8 mouse cellular contexts compared by ENCODE assay signal in the genomic region with DNA sequence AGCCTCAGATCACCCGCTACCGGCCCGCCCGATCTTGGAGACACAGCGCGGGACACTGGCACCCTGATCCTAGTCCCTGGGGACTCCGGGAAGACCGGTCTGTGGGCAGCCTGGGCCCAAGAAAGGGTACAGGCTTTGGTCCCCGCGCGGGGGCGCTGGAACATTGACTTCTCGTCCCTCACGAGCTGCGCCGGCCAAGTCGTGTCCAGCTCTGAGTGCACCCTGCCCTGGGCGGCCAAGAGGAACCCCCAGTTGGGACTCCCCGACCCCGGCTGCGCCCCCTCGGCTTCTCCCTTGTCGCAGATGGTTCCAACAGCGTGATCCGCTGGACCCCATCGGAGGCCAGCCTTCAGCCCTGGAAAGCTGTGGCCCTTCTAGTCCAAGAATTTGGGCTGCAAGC. TPM values are rescaled to one million over a fixed set of nuclear protein-coding genes. Genes with fewer than 3 reads are reported as not detected.
DNase-seq lines count a peak whose midpoint lies in the region; ATAC-seq and TF ChIP-seq lines count a peak whose summit lies in the region.

A gene (minus strand): TSS at position 96 of the 400 bp plus-strand sequence.

- intact Hi-C loops in gastrocnemius, adult 2 months (cut with DNase I): loop anchor here (1.0 kb wide), 1 partner anchor 37 kb away; no protein-coding TSS in a partner anchor

- peak; percentile 79 for ATAC-seq in hindbrain, embryonic 16.5 days

- no peaks in the 10 kb centered on the region for H3K9me3 ChIP-seq in hindbrain, embryonic 16.5 days (ENCODE audit: control insufficient read depth, low read length)

- H3K36me3 ChIP-seq in hindbrain, embryonic 16.5 days (ENCODE audit: control insufficient read depth, insufficient read depth, low read length): no peaks in the 10 kb centered on the region

- WGBS in hindbrain, embryonic 16.5 days: 0% methylated on average over 23 of the region's 26 CpGs

- H3K9ac ChIP-seq in hindbrain, embryonic 16.5 days (ENCODE audit: low read depth, low read length): peak within 1 kb of the TSS; percentile 75

- peak; percentile 53 for DNase-seq in NIH3T3 (ENCODE audit: low read depth)
- DNase-seq in cerebellum, postnatal 14 days: peak; percentile 89 to 93
- peak; percentile 89 for DNase-seq in gastrocnemius, adult 2 months
- peak; percentile 78 to 83 for DNase-seq in left cerebral cortex, adult 18-20 months (ENCODE audit: low spot score in 2 of 2)
- peak; percentile 86 to 87 for DNase-seq in lung, postnatal 4 days
- DNase-seq in right cerebral cortex, adult 2 months (ENCODE audit: low spot score in 2 of 2): peak; percentile 75 to 77
- DNase-seq in urinary bladder, adult 2 months (ENCODE audit: low spot score): peak; percentile 79

- TF ChIP-seq CTCF in gastrocnemius, adult 2 months (IDR thresholded peaks at IDR 0.05): peak; percentile 75

- H3K4me2 ChIP-seq in hindbrain, embryonic 16.5 days (ENCODE audit: low read length): peak within 1 kb of the TSS; percentile 91

- peaks cover 19% of the 10 kb centered on the region for H3K4me1 ChIP-seq in hindbrain, embryonic 16.5 days (ENCODE audit: control insufficient read depth, insufficient read depth, low read depth, low read length)

- peaks cover 17% of the 10 kb centered on the region for H3K27me3 ChIP-seq in hindbrain, embryonic 16.5 days (replicated peaks; ENCODE audit: control insufficient read depth, insufficient read depth, low read length)

- peak within 1 kb of the TSS; percentile 73 for H3K4me3 ChIP-seq in gastrocnemius, adult 2 months
- peak within 1 kb of the TSS; percentile 50 for H3K4me3 ChIP-seq in hindbrain, embryonic 16.5 days (ENCODE audit: low read length)

- peak within 1 kb of the TSS; percentile 61 for H3K27ac ChIP-seq in gastrocnemius, adult 2 months
- H3K27ac ChIP-seq in hindbrain, embryonic 16.5 days (ENCODE audit: low read depth, low read length): no peak within 1 kb of the TSS

RNA-seq across cellular contexts. Expression of the gene that starts here (rescaled TPM):
- total RNA-seq in gastrocnemius, adult 2 months (2021): not detected
- polyA plus RNA-seq in hindbrain, embryonic 16.5 days (2015; fragmentation: Nextera tagmentation; extraction: Ambion mirVana): 0.16 TPM in 1 of 2 replicates, not detected in the other
- total RNA-seq in left cerebral cortex, adult 18-20 months (2021): 1 to 10 TPM; 1.4 to 1.8 TPM
- polyA plus RNA-seq in urinary bladder, adult 2 months (2012; rRNA removed): 0.63 and 0.73 TPM in 2 replicates

Comparison
In these comparisons a context has a peak if more than half of its experiments do, and no peak if none do; other contexts are left out.
1. Peak in DNase-seq, H3K4me3 ChIP-seq and H3K27ac ChIP-seq in gastrocnemius, adult 2 months; RNA of the gene not detected or under 1 TPM.
2. Peak in ATAC-seq, H3K4me3 ChIP-seq, H3K9ac ChIP-seq and H3K4me2 ChIP-seq in hindbrain, embryonic 16.5 days; RNA of the gene not detected or under 1 TPM.
3. Peak in DNase-seq in urinary bladder, adult 2 months; RNA of the gene not detected or under 1 TPM.